Mouse (Mus musculus): ENCODE measurements around the gene Gm13119.
"Not testable (repeated sequence)": the region's sequence is repeated elsewhere in the genome, so short reads cannot be mapped to it uniquely, and the experiment has no call there.

The Gm13119 gene

DNA sequence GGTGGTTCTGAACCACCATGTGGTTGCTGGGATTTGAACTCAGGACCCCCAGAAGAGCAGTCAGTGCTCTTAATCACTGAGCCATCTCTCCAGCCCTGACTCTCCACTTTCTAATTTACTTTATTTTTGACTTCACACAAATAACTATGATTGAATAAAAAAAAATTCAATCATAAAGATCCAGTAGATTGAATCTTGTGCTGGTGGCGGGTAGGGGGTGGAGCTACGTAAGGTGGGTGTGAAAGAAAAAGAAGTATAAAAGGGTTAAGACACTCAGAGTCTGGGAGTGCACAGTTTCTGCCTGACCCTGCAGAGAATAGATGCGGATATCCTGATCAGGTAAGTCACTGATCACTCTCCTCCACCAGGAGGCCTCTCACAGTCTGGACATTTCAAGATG is at the start of gene Gm13119:
Gm13119 (plus strand) TSS at position 301 of the 400 bp plus-strand sequence.
- DNase-seq (ENCODE audit: low spot score in 2 of 2): not testable (repeated sequence)

GRCm38 (mm10) chr4:144312666-144313460 is 44.9 kb upstream of the Gm13119 start:
- DNase-seq (ENCODE audit: low spot score in 2 of 2): not testable (repeated sequence)

DNA sequence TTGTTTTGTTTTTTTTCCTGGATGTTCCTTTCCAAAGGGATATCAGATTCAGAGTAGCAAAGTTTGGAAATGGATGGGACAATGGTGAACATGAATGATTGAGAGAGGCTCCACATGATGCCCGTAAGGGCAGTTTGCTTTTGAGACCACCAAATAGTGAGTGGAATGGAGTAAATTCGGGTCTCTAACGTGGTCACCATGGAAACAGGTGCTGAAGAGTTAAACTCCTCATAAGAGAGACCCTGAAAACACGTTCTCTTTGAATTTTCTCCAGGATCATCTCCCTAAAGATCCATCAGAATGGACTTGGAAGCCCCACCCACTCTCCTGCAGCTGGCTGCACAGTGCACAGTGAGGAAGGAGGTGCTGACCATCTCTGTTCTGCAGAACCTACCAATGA is 27.8 kb upstream of the Gm13119 start, which contains the start of gene Gm13128:
Gm13128 (plus strand) TSS at position 301 of the 400 bp plus-strand sequence.
- DNase-seq (ENCODE audit: low spot score in 2 of 2): not testable (repeated sequence)

GRCm38 (mm10) chr4:144335856-144336255 is 21.9 kb upstream of the Gm13119 start:
- DNase-seq (ENCODE audit: low spot score in 2 of 2): not testable (repeated sequence)

- no peak for DNase-seq (ENCODE audit: low spot score in 2 of 2)
Observed at GRCm38 (mm10) chr4:144377911-144378310, 20.2 kb downstream of the Gm13119 start, which contains the start of gene Pramef20. Gene Pramef20 (minus strand): TSS chr4:144377933.

GRCm38 (mm10) chr4:144396316-144396715 is 38.6 kb downstream of the Gm13119 start:
- no peak for DNase-seq (ENCODE audit: low spot score in 2 of 2)

- no peak for DNase-seq (ENCODE audit: low spot score in 2 of 2)
Observed at GRCm38 (mm10) chr4:144402712-144403111, 45.0 kb downstream of the Gm13119 start.

GRCm38 (mm10) chr4:144404456-144405086 is 46.8 kb downstream of the Gm13119 start:
- DNase-seq (ENCODE audit: low spot score in 2 of 2): no peak

DNA sequence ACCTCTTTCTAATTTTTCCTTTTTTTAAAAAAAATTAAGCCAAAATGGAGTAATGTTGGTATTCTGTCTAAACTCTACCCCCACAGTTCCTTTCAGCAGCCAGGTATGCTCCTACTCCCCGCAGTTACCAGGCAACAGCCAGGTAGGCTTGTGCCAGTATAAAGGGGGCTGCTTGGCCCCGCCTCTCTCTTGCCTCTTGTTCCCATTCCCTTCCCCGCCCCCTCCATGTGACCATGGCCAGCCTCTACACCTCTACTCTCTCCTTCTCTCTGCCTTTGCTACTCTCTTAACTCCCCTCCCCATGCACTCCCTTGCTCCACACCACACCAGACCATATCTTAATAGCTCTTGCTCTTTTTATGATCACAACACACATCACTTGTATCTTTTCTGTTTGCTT is 48.5 kb downstream of the Gm13119 start:
- DNase-seq (ENCODE audit: low spot score in 2 of 2): no peak

GRCm38 (mm10) chr4:144408290-144408689 is 50.5 kb downstream of the Gm13119 start, which contains the start of gene Pramef12:
Gene Pramef12 (minus strand): TSS chr4:144408464.
- DNase-seq (ENCODE audit: low spot score in 2 of 2): no peak
